Mouse (Mus musculus) brain, embryonic 14.5 days (tissue): ENCODE data around the gene Rtn3.

Experiments
- CTCF ChIP-seq: fragments of 200-500 bp; IDR thresholded peaks from 2 replicates; pipeline ENCODE4 v1.5.1; 2012; ENCODE audit warnings: inconsistent platforms, mild to moderate bottlenecking, moderate library complexity, borderline replicate concordance; ENCODE audit not compliant: insufficient read depth, insufficient read length; ENCODE audit errors: extremely low read depth
- POLR2A ChIP-seq: fragments of 200-500 bp; IDR thresholded peaks from 2 replicates; pipeline ENCODE4 v1.6.1; 2012; ENCODE audit warnings: mild to moderate bottlenecking, inconsistent platforms, borderline replicate concordance; ENCODE audit not compliant: poor library complexity, insufficient read depth, insufficient read length, severe bottlenecking; ENCODE audit errors: extremely low read depth

DNA sequence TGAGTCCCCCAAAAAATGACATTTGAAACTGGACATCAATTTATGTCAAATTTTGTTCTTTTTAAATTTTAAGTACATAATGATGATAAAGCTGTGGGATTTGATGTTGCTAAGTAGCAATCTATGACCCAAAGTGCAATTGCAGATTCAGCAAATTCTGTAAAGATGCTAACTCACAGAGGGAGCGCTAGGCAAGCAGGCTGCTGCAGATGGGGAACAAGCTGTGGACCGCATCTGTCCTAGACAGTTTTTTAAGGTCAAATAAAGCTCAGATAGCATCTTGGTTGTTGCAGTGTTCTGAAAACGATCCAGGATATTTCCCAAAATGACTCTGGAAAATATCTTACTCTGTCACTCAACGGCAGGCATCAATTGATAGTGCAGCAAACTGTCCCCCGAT, 995 bp upstream of the Rtn3 start:
- TF ChIP-seq POLR2A (no peak), CTCF (no peak)
